Mouse (Mus musculus): ENCODE measurements around the gene Prkd2. TPM values are rescaled to one million over a fixed set of nuclear protein-coding genes. Genes with fewer than 3 reads are reported as not detected.

The Prkd2 gene
- total RNA-seq, 2 experiments from 2014 or later, result 9.6 to 11.9 TPM

- ATAC-seq (replicated peaks; ENCODE audit: poor library complexity, severe bottlenecking), result peak; percentile 75
Observed at GRCm38 (mm10) chr7:16858336-16858735, 15.6 kb downstream of the Prkd2 start.

- peak; percentile 59 for ATAC-seq (replicated peaks; ENCODE audit: poor library complexity, severe bottlenecking)
Observed at GRCm38 (mm10) chr7:16859902-16860651, 17.4 kb downstream of the Prkd2 start.

GRCm38 (mm10) chr7:16867488-16867887 lies 24.8 kb downstream of the Prkd2 start:
- no peak for ATAC-seq (replicated peaks; ENCODE audit: poor library complexity, severe bottlenecking)

- ATAC-seq (replicated peaks; ENCODE audit: poor library complexity, severe bottlenecking), result no peak
Observed at GRCm38 (mm10) chr7:16869497-16869896, 26.8 kb downstream of the Prkd2 start.

- no peak for ATAC-seq (replicated peaks; ENCODE audit: poor library complexity, severe bottlenecking)
Observed at GRCm38 (mm10) chr7:16871600-16871999, 28.9 kb downstream of the Prkd2 start.

- ATAC-seq (replicated peaks; ENCODE audit: poor library complexity, severe bottlenecking), result no peak
Observed at GRCm38 (mm10) chr7:16872478-16872877, 29.8 kb downstream of the Prkd2 start.

- no peak for ATAC-seq (replicated peaks; ENCODE audit: poor library complexity, severe bottlenecking)
Observed at GRCm38 (mm10) chr7:16873392-16873791, 30.7 kb downstream of the Prkd2 start.

GRCm38 (mm10) chr7:16874190-16874589 lies 31.5 kb downstream of the Prkd2 start:
- peak; percentile 51 for ATAC-seq (replicated peaks; ENCODE audit: poor library complexity, severe bottlenecking)

- peak; percentile 85 for ATAC-seq (replicated peaks; ENCODE audit: poor library complexity, severe bottlenecking)
Observed at GRCm38 (mm10) chr7:16874756-16875309, 32.1 kb downstream of the Prkd2 start.

- ATAC-seq (replicated peaks; ENCODE audit: poor library complexity, severe bottlenecking), result no peak
Observed at GRCm38 (mm10) chr7:16875310-16875325, 32.4 kb downstream of the Prkd2 start, which contains the start of gene Dact3. Dact3 (plus strand) TSS chr7:16875317.

GRCm38 (mm10) chr7:16875326-16875725 lies 32.6 kb downstream of the Prkd2 start:
- ATAC-seq (replicated peaks; ENCODE audit: poor library complexity, severe bottlenecking), result 0 out of 2 replicates have a peak, but pooled peaks have one; percentile 0

- ATAC-seq (replicated peaks; ENCODE audit: poor library complexity, severe bottlenecking), result no peak
Observed at GRCm38 (mm10) chr7:16876006-16876405, 33.3 kb downstream of the Prkd2 start.

GRCm38 (mm10) chr7:16876608-16877007 lies 33.9 kb downstream of the Prkd2 start:
- peak; percentile 10 for ATAC-seq (replicated peaks; ENCODE audit: poor library complexity, severe bottlenecking)

GRCm38 (mm10) chr7:16877717-16878116 lies 35.0 kb downstream of the Prkd2 start:
- ATAC-seq (replicated peaks; ENCODE audit: poor library complexity, severe bottlenecking), result no peak

- no peak for ATAC-seq (replicated peaks; ENCODE audit: poor library complexity, severe bottlenecking)
Observed at GRCm38 (mm10) chr7:16879796-16880547, 37.3 kb downstream of the Prkd2 start.

GRCm38 (mm10) chr7:16880615-16881014 lies 37.9 kb downstream of the Prkd2 start:
- ATAC-seq (replicated peaks; ENCODE audit: poor library complexity, severe bottlenecking), result no peak

GRCm38 (mm10) chr7:16883162-16883561 lies 40.5 kb downstream of the Prkd2 start:
- no peak for ATAC-seq (replicated peaks; ENCODE audit: poor library complexity, severe bottlenecking)

GRCm38 (mm10) chr7:16884334-16884733 lies 41.6 kb downstream of the Prkd2 start:
- ATAC-seq (replicated peaks; ENCODE audit: poor library complexity, severe bottlenecking), result no peak

GRCm38 (mm10) chr7:16885271-16885776 lies 42.6 kb downstream of the Prkd2 start:
- ATAC-seq (replicated peaks; ENCODE audit: poor library complexity, severe bottlenecking), result peak; percentile 24; the same call in 1 of the 2 replicates

GRCm38 (mm10) chr7:16885905-16886304 lies 43.2 kb downstream of the Prkd2 start:
- no peak for ATAC-seq (replicated peaks; ENCODE audit: poor library complexity, severe bottlenecking)

GRCm38 (mm10) chr7:16890536-16890935 lies 47.8 kb downstream of the Prkd2 start:
- no peak for ATAC-seq (replicated peaks; ENCODE audit: poor library complexity, severe bottlenecking)

- no peak for ATAC-seq (replicated peaks; ENCODE audit: poor library complexity, severe bottlenecking)
Observed at GRCm38 (mm10) chr7:16890944-16891343, 48.2 kb downstream of the Prkd2 start.
